ENCODE assay signal across 23 mouse cellular contexts in genomic region chr4:133994697-133995096, GRCm38 (mm10). TPM values are rescaled to one million over a fixed set of nuclear protein-coding genes. Genes with fewer than 3 reads are reported as not detected.
"Had no signal": no experiment of that assay in that cellular context is flagged by ENCODE, and none has a peak within 500 bp of the region (broad histone marks: within the 10 kb centered on the region; RNA-seq: fewer than 3 reads in every experiment).

No protein-coding gene starts in this region.

- H3K9me3 ChIP-seq: midbrain, embryonic 12.5 days; midbrain, embryonic 15.5 days; neural tube, embryonic 12.5 days; neural tube, embryonic 15.5 days; stomach, embryonic 15.5 days had no signal

- H3K27me3 ChIP-seq: midbrain, embryonic 12.5 days; midbrain, embryonic 15.5 days; neural tube, embryonic 12.5 days; neural tube, embryonic 15.5 days; stomach, embryonic 15.5 days had no signal

- H3K27ac ChIP-seq: left cerebral cortex, adult 2 months; liver, embryonic 14.5 days; macrophage; midbrain, embryonic 12.5 days; midbrain, embryonic 15.5 days; neural tube, embryonic 12.5 days; neural tube, embryonic 15.5 days; stomach, embryonic 15.5 days had no signal

- H3K4me3 ChIP-seq: left cerebral cortex, adult 2 months; midbrain, embryonic 12.5 days; midbrain, embryonic 15.5 days; neural tube, embryonic 12.5 days; neural tube, embryonic 15.5 days; stomach, embryonic 15.5 days had no signal

- DNase-seq: layer of hippocampus, postnatal 36 days; liver, postnatal 0 days; lung, embryonic 14.5 days; retina, postnatal 1 day; right cerebral cortex, postnatal 25 days; spleen, adult 18-20 months; thymus, postnatal 25 days had no signal

- ATAC-seq: liver, postnatal 0 days; lung, postnatal 0 days; midbrain, embryonic 15.5 days had no signal

- H3K9ac ChIP-seq: liver, embryonic 14.5 days; liver, postnatal 0 days; lung, embryonic 14.5 days; midbrain, embryonic 12.5 days; midbrain, embryonic 15.5 days; neural tube, embryonic 15.5 days; stomach, embryonic 15.5 days had no signal

- H3K4me2 ChIP-seq: lung, embryonic 14.5 days; midbrain, embryonic 12.5 days; midbrain, embryonic 15.5 days; neural tube, embryonic 12.5 days; neural tube, embryonic 15.5 days; stomach, embryonic 15.5 days had no signal

RNA-seq across cellular contexts. Expression of gene Lin28a, which starts 23.9 kb away (rescaled TPM):
- total RNA-seq: layer of hippocampus, adult 8-10 months; layer of hippocampus, postnatal 10 days; layer of hippocampus, postnatal 36 days; left cerebral cortex, adult 2 months; left cerebral cortex, postnatal 10 days; left cerebral cortex, postnatal 36 days; liver, adult 2 months had no signal
- polyA plus RNA-seq: liver, adult 2 months; lung, embryonic 14.5 days; lung, postnatal 0 days; macrophage; urinary bladder, adult 2 months had no signal

RNA-seq across cellular contexts. Expression of gene Zfp683, which starts 58.9 kb away (rescaled TPM):
- total RNA-seq: layer of hippocampus, adult 8-10 months; layer of hippocampus, postnatal 10 days; layer of hippocampus, postnatal 36 days; left cerebral cortex, adult 2 months; left cerebral cortex, postnatal 10 days; left cerebral cortex, postnatal 36 days; liver, adult 2 months had no signal
- polyA plus RNA-seq: limb, embryonic 11.5 days; liver, postnatal 0 days; lung, embryonic 14.5 days; lung, postnatal 0 days; macrophage; midbrain, embryonic 12.5 days; midbrain, embryonic 15.5 days; neural tube, embryonic 12.5 days; neural tube, embryonic 15.5 days; stomach, embryonic 15.5 days had no signal
